Mouse (Mus musculus): Measurements from ENCODE around the gene Hpf1. TPM values are rescaled to one million over a fixed set of nuclear protein-coding genes. Genes with fewer than 3 reads are reported as not detected.
A peak's percentile ranks its signal among the peaks of the same experiment; 100 is the strongest.

Hpf1 gene
- polyA plus RNA-seq, 1 experiment from 2014 or later = 110 TPM

- Histone ChIP-seq H3K4me1 (replicated peaks) (no peaks in the 10 kb centered on the region), H3K4me2 (no peak overlapping the region), H3K27ac (no peak overlapping the region), H3K27me3 (no peaks in the 10 kb centered on the region; the same call in 1 of the 2 replicates), H3K36me3 (no peaks in the 10 kb centered on the region), H3K9me3 (replicated peaks) (no peaks in the 10 kb centered on the region), H3K4me3 (replicated peaks) (no peak overlapping the region), H3K9ac (no peak overlapping the region)
- DNase-seq (no peak), ATAC-seq (ENCODE audit: low read depth) (no peak)
- 60% methylated on average over 4 of the region's 4 CpGs for WGBS (ENCODE audit: insufficient replicate concordance)
Measured at GRCm38 (mm10) chr8:60868236-60868965, 21.8 kb upstream of the Hpf1 start.

- WGBS (ENCODE audit: insufficient replicate concordance) = 82% methylated on average over 2 of the region's 2 CpGs
- H3K4me1 ChIP-seq (replicated peaks) = no peaks in the 10 kb centered on the region
- no peak for DNase-seq
- no peaks in the 10 kb centered on the region for H3K36me3 ChIP-seq
- no peak overlapping the region for H3K27ac ChIP-seq
- H3K4me3 ChIP-seq (replicated peaks) = no peak overlapping the region
- H3K9me3 ChIP-seq (replicated peaks) = no peaks in the 10 kb centered on the region
- no peak overlapping the region for H3K9ac ChIP-seq
- ATAC-seq (ENCODE audit: low read depth) = no peak
- no peak overlapping the region for H3K4me2 ChIP-seq
- H3K27me3 ChIP-seq = no peaks in the 10 kb centered on the region; the same call in 1 of the 2 replicates
Measured at GRCm38 (mm10) chr8:60869761-60870160, 20.5 kb upstream of the Hpf1 start.

- no peaks in the 10 kb centered on the region; the same call in 1 of the 2 replicates for H3K27me3 ChIP-seq
- no peak for DNase-seq
- H3K4me2 ChIP-seq = no peak overlapping the region
- H3K36me3 ChIP-seq = no peaks in the 10 kb centered on the region
- H3K4me3 ChIP-seq (replicated peaks) = no peak overlapping the region
- no peaks in the 10 kb centered on the region for H3K4me1 ChIP-seq (replicated peaks)
- no peak overlapping the region for H3K9ac ChIP-seq
- WGBS (ENCODE audit: insufficient replicate concordance) = 70% methylated on average over 13 of the region's 13 CpGs
- H3K27ac ChIP-seq = no peak overlapping the region
- ATAC-seq (ENCODE audit: low read depth) = no peak
- no peaks in the 10 kb centered on the region for H3K9me3 ChIP-seq (replicated peaks)
Measured at GRCm38 (mm10) chr8:60870231-60871193, 19.7 kb upstream of the Hpf1 start.

- ATAC-seq (ENCODE audit: low read depth) = no peak
- Histone ChIP-seq H3K4me1 (replicated peaks) (peaks cover 8% of the 10 kb centered on the region), H3K4me2 (no peak overlapping the region), H3K27me3 (no peaks in the 10 kb centered on the region), H3K9me3 (replicated peaks) (no peaks in the 10 kb centered on the region), H3K36me3 (no peaks in the 10 kb centered on the region), H3K27ac (no peak overlapping the region), H3K9ac (no peak overlapping the region), H3K4me3 (replicated peaks) (no peak overlapping the region)
- DNase-seq = no peak
- WGBS (ENCODE audit: insufficient replicate concordance) = 72% methylated on average over 2 of the region's 2 CpGs
Measured at GRCm38 (mm10) chr8:60878617-60879016, 11.6 kb upstream of the Hpf1 start.

GRCm38 (mm10) chr8:60883419-60884137 lies 6.6 kb upstream of the Hpf1 start:
- Histone ChIP-seq H3K27ac (no peak overlapping the region), H3K4me3 (replicated peaks) (no peak overlapping the region), H3K9me3 (replicated peaks) (no peaks in the 10 kb centered on the region), H3K27me3 (no peaks in the 10 kb centered on the region), H3K9ac (no peak overlapping the region), H3K36me3 (no peaks in the 10 kb centered on the region), H3K4me2 (no peak overlapping the region), H3K4me1 (replicated peaks) (peaks cover 1% of the 10 kb centered on the region)
- ATAC-seq (ENCODE audit: low read depth) = no peak
- no peak for DNase-seq
- 24% methylated on average over 4 of the region's 4 CpGs for WGBS (ENCODE audit: insufficient replicate concordance)

- Histone ChIP-seq H3K4me2 (no peak overlapping the region), H3K27me3 (no peaks in the 10 kb centered on the region), H3K9ac (no peak overlapping the region; the same call in 1 of the 2 replicates), H3K27ac (no peak overlapping the region), H3K4me1 (replicated peaks) (peaks cover 10% of the 10 kb centered on the region), H3K9me3 (replicated peaks) (no peaks in the 10 kb centered on the region), H3K36me3 (0 out of 2 replicates have a peak, but pooled peaks cover 2% of the 10 kb centered on the region), H3K4me3 (replicated peaks) (no peak overlapping the region)
- WGBS (ENCODE audit: insufficient replicate concordance) = 67% methylated on average over 6 of the region's 6 CpGs
- ATAC-seq (ENCODE audit: low read depth) (no peak), DNase-seq (no peak)
Measured at GRCm38 (mm10) chr8:60886736-60887135, 3.5 kb upstream of the Hpf1 start.

- Histone ChIP-seq H3K36me3 (peaks cover 25% of the 10 kb centered on the region), H3K9ac (no peak overlapping the region), H3K4me3 (replicated peaks) (peak overlapping the region; percentile 87)
Measured at GRCm38 (mm10) chr8:60889131-60889842, 931 bp upstream of the Hpf1 start.

GRCm38 (mm10) chr8:60890520-60890874 lies 279 bp downstream of the Hpf1 start:
- WGBS (ENCODE audit: insufficient replicate concordance) = 2% methylated on average over 23 of the region's 23 CpGs

More at GRCm38 (mm10) chr8:60889131-60889842, 931 bp upstream of the Hpf1 start:
- peaks cover 36% of the 10 kb centered on the region for H3K4me1 ChIP-seq (replicated peaks)
- no peaks in the 10 kb centered on the region for H3K27me3 ChIP-seq
- WGBS (ENCODE audit: insufficient replicate concordance) = 68% methylated on average over 11 of the region's 11 CpGs
- DNase-seq (no peak), ATAC-seq (ENCODE audit: low read depth) (no peak)
- H3K4me2 ChIP-seq = peak overlapping the region; percentile 90
- no peaks in the 10 kb centered on the region for H3K9me3 ChIP-seq (replicated peaks)
- H3K27ac ChIP-seq = no peak overlapping the region

GRCm38 (mm10) chr8:60891757-60892156 lies 1.5 kb downstream of the Hpf1 start:
- Histone ChIP-seq H3K9me3 (replicated peaks) (no peaks in the 10 kb centered on the region), H3K36me3 (peaks cover 45% of the 10 kb centered on the region), H3K27ac (no peak overlapping the region), H3K4me3 (replicated peaks) (peak overlapping the region; percentile 87), H3K9ac (peak overlapping the region; percentile 89; the same call in 1 of the 2 replicates), H3K4me1 (replicated peaks) (peaks cover 54% of the 10 kb centered on the region), H3K27me3 (no peaks in the 10 kb centered on the region), H3K4me2 (peak overlapping the region; percentile 90)
- no peak for DNase-seq
- 76% methylated on average over 4 of the region's 4 CpGs for WGBS (ENCODE audit: insufficient replicate concordance)
- ATAC-seq (ENCODE audit: low read depth) = no peak

More at GRCm38 (mm10) chr8:60890520-60890874, 279 bp downstream of the Hpf1 start:
- ATAC-seq (ENCODE audit: low read depth) = no peak
- Histone ChIP-seq H3K27ac (peak overlapping the region; percentile 82), H3K4me1 (replicated peaks) (peaks cover 47% of the 10 kb centered on the region), H3K4me3 (replicated peaks) (peak overlapping the region; percentile 87), H3K9me3 (replicated peaks) (no peaks in the 10 kb centered on the region), H3K27me3 (no peaks in the 10 kb centered on the region), H3K4me2 (peak overlapping the region; percentile 90), H3K36me3 (peaks cover 37% of the 10 kb centered on the region), H3K9ac (peak overlapping the region; percentile 89)
- no peak for DNase-seq

- 37% methylated on average over 6 of the region's 6 CpGs for WGBS (ENCODE audit: insufficient replicate concordance)
- peak; percentile 80 for ATAC-seq (ENCODE audit: low read depth)
- H3K27ac ChIP-seq = 0 out of 2 replicates have a peak overlapping the region, but pooled peaks have one; percentile 14
- no peak overlapping the region for H3K4me3 ChIP-seq (replicated peaks)
- no peaks in the 10 kb centered on the region for H3K9me3 ChIP-seq (replicated peaks)
- peaks cover 55% of the 10 kb centered on the region for H3K4me1 ChIP-seq (replicated peaks)
- H3K27me3 ChIP-seq = no peaks in the 10 kb centered on the region
- H3K9ac ChIP-seq = no peak overlapping the region
- H3K4me2 ChIP-seq = peak overlapping the region; percentile 7
- DNase-seq = peak; percentile 16
- H3K36me3 ChIP-seq = peaks cover 84% of the 10 kb centered on the region
Measured at GRCm38 (mm10) chr8:60895878-60896277, 5.7 kb downstream of the Hpf1 start.
